Mouse (Mus musculus): ENCODE measurements around the gene Frs2.

GRCm38 (mm10) chr10:117110271-117110670 is 38.1 kb downstream of the Frs2 start:
- TF ChIP-seq CTCF (IDR thresholded peaks at IDR 0.05; ENCODE audit: borderline replicate concordance, control insufficient read depth, extremely low read depth, insufficient read depth, low read length, poor library complexity): no peak
- TF ChIP-seq POLR2A (IDR thresholded peaks at IDR 0.05; ENCODE audit: control insufficient read depth, extremely low read depth, insufficient read depth, low read length, poor library complexity): no peak
